Mouse (Mus musculus) kidney, adult 2 months (tissue): ENCODE results near the gene Ilvbl.

Source experiments
- CTCF ChIP-seq: fragments of 200-500 bp; conservative IDR thresholded peaks from 2 replicates; pipeline ENCODE4 v1.5.1; 2011; ENCODE audit warnings: low read depth, mild to moderate bottlenecking, control low read depth, low read length, moderate library complexity, mixed read lengths; ENCODE audit not compliant: insufficient read depth, insufficient read length
- POLR2A ChIP-seq: fragments of 200-500 bp; IDR thresholded peaks from one replicate; pipeline ENCODE4 v1.6.1; 2011; ENCODE audit warnings: low read depth, low read length, control low read depth

- TF ChIP-seq CTCF, result no peak
- no peak for TF ChIP-seq POLR2A
Observed at GRCm38 (mm10) chr10:78591406-78592328, 17.5 kb downstream of the Ilvbl start, which contains the start of gene Syde1.
